Mouse (Mus musculus): ENCODE data around the gene AI661453.
"Not testable (repeated sequence)": the region's sequence is repeated elsewhere in the genome, so short reads cannot be mapped to it uniquely, and the experiment has no call there.

AI661453 gene

GRCm38 (mm10) chr17:47436156-47436906, at the start of gene AI661453:
Gene AI661453 (plus strand): TSS chr17:47436615.
- peak; percentile 92 for DNase-seq (ENCODE audit: low spot score)

DNA sequence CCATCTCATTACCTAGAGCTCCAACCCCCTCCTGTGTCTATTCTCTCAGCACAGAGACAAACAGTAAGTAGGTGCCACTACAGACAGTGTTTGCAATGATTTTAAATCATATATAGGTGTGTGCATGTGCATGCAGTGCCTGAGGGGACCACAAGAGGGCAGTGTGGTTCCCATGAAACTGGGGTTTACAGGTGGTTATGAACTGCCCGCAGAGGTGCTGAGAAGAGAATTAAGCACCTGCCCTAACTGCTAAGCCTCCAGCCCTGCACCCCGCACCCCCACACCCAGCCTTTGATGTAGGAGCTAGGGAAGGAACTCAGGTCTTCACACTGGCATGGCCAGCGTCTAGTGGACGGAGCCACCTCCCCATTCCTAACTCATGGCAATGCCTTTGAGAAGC, 49.8 kb upstream of the AI661453 start:
- peak; percentile 74 for DNase-seq (ENCODE audit: low spot score)

DNA sequence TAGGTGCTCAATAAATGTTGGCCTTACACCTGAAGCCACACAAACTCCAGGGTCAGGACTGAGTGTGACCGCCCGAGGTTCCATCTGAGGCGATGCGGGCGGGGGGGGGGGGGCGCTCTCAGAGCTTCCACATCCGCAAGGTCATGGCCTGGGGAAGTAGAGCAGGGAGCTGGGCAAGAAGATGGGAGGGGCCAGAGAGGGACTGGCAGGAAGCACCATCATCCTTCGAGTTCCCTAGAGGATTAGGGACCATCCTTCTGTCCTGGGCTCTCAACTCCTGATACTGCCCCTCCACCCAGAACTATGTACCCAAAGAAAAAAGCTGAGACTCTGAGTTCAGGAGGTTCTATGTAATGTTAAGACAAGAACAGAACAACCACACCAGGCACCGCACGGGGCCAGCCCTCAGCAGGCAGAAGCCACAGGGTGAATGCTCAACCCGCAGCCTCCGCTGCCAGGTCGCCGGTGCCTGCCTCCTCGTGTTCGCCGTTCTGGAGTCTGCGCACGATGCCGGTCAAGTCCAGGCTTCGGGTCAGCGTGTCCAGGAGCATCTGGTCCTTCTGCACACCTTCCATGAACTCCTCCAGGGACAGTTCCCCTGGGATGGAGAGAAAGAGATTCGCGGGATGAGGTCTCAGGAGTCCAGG, 42.1 kb upstream of the AI661453 start:
- DNase-seq (ENCODE audit: low spot score) = peak; percentile 17

- peak; percentile 74 for DNase-seq (ENCODE audit: low spot score)
These were observed 41.0 kb upstream of the AI661453 start for GRCm38 (mm10) chr17:47395376-47395913.

DNA sequence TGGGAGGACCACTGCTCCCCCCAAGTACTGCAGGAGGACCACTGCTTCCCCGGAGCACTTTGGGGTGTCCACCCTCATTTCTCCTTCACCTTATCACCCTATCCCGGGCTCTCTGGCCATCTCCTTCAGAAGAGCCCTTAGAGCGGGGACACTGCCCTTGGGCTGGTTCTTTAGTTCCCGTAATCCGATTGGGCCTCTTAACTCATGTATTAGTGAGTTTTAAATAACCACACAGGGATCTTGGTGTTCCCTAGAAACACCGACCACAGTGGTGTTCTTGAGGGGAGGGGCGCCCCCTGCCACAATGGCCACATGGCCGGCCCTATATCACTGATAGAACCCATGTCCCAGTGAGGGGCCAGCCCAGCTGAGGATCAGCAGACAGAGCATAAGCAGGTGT, 37.3 kb upstream of the AI661453 start:
- no peak for DNase-seq (ENCODE audit: low spot score)

DNA sequence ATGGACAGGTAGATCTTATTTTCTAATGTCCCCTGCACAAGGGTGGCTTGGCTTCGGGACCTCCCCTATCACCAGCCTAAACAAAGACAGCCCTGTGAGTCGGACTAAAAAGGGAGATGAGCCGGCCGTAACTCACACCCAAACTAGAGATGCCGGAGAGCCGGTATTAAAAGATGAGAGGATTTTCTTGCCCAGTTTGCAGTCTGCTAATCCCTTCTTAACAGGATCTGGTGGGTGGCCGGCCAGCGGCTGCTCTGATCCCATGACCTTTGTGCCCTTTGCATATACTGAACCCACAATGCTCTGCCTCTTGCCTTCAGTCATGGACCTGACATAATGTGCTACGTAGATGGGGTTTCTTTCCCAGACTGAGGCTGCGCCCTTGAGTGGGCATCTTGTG, 36.0 kb upstream of the AI661453 start, which contains the start of gene Guca1a:
TSS of gene Guca1a (minus strand) at position 134 of the 400 bp plus-strand sequence.
- DNase-seq (ENCODE audit: low spot score) = no peak

DNA sequence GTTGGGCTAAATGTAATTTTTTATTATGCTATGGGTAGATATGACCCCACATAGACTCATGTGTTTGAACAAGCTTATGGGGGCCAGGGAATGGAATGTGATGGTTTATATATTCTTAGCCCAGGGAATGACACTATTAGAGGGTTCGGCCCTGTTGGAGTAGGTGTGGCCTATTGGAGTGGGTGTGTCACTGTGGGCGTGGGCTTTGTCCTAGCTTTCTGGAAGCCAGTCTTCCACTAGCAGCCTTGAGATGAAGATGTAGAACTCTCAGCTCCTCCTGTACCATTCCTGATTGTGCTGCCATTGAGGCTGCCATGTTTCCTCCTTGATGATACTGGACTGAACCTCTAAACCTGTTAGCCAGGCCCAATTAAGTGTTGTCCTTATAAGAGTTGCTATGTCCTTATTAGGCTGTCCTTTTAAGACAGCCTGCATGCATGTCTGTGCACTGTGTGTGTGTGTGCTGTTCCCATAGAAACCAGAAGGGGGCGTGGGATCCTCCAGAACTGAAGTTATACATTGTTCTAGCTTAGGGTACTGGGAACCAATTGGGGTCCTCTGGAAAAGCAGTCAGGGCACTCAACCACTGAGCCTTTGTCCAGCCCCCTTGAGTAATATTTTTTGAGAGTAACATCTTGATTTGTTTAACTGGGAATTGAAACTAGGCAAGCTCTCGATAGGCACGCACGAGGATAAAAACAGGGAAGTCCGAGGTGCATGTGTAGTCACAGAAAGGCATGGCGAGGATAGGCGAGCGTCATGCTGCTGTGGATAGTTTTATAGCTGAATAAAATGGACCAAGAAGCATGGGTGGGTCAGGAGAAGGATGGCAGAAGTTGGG, 28.5 kb upstream of the AI661453 start:
- DNase-seq (ENCODE audit: low spot score) = no peak

DNA sequence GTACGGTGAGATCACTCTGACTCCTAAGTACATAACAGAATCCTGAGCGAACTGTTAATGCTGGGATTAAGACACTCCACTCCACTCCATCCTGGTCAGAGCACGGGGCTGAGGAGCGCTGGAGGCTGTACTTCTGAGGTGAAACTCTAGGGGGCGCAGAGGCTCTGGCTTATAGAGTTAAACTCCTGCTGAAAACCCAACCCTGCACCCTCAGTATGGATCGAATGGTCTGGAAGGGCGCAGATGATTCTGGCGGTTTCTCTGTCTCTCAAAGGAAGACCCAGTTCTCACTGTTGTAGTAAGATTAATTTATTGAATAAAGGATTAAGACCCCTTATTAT, 27.9 kb upstream of the AI661453 start:
- peak; percentile 79 for DNase-seq (ENCODE audit: low spot score)

DNA sequence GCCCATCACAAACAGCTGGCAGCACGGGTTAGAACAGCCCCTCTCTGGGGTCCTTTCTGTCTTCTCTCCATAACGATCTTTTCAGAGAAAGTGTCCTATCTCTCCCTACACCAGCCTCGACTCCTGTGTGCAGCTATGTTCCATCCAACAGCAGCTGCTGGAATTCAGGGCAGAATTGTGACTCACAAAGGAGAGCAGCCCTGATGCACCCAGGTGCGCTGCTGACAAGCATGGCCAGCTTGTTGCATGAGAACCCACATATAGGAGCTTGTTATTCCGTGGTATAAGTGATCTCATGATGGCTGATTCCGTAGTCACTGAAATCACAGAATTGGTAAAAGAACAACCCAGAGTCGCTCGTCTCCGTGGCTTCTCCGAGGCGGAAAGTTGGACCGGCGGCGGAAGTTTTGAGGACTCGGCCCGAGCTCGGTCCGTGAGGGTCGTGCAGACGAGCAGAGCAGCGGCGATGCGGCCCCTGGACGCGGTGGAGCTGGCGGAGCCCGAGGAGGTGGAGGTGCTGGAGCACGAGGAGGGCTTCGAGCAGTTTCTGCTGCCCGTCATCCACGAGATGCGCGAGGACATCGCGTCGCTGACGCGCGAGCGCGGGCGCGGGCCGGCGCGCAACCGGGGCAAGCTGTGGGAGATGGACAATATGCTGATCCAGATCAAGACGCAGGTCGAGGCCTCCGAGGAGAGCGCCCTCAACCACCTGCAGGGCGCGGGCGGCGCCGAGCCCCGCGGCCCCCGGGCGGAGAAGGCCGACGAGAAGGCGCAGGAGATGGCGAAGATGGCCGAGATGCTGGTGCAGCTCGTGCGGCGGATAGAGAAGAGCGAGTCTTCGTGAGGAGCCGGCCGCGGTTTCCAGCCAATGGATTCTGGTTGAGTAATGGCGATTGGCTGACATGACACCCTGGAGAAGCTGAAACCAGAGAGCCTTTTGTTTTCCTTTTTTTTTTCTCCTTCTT, 26.2 kb upstream of the AI661453 start:
- not testable (repeated sequence) for DNase-seq (ENCODE audit: low spot score)

- DNase-seq (ENCODE audit: low spot score) = no peak
These were observed 16.2 kb upstream of the AI661453 start for GRCm38 (mm10) chr17:47420195-47420594.

- DNase-seq (ENCODE audit: low spot score) = no peak
These were observed 14.8 kb upstream of the AI661453 start for GRCm38 (mm10) chr17:47421566-47421965.

DNA sequence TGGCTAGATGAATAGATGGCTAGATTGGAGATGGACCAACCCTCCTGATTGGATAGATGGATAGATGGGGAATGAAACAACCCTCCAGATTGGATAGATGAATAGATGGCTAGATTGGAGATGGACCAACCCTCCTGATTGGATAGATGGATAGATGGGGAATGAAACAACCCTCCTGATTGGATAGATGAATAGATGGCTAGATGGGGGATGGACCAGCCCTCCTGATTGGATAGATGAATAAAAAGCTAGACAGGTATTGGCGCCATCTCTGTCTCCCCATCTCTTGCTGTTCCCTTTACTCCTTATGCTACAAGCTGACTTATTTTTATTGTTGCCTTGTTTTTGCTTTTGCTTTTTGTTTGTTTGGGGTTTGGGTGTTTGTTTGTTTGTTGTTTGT, 13.8 kb upstream of the AI661453 start:
- not testable (repeated sequence) for DNase-seq (ENCODE audit: low spot score)

DNA sequence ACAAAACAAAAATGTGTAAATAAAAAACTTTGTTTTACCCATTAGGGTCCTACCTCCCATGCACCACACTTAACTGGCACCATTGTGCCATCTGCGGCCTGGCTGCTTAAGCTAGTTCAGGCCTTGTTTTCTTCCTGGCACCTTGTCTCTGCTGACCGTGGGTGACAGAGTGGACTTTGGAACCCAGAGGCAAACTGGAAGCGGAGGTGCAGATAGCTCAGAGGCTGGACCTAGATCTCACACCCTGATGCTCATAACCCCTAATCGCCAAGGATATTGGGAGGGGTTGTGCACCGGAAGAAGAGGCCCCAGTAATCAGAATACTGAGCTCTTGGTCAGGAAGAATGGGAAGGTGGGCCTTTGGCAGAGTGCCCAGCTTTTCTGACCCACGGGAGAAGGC, 12.2 kb upstream of the AI661453 start:
- DNase-seq (ENCODE audit: low spot score) = no peak

DNA sequence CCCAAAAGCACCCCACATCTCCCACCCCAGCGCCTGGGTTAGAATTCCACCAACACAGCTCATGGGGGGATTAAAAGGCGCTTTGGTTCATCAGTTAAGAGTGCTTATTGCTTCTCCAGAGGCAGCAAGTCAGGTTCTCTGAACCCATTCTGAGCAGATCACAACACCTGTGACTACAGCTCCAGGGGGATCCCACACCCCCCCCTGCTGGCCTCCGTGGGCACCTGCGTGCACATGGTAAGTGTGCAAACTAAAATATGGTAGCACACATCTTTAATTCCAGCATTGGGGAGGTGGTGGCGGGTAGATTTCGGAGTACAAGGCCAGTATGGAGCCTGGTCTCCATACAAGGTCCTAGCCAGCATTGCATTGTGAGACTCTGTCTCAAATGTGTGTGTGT, 9.1 kb upstream of the AI661453 start:
- DNase-seq (ENCODE audit: low spot score) = no peak

DNA sequence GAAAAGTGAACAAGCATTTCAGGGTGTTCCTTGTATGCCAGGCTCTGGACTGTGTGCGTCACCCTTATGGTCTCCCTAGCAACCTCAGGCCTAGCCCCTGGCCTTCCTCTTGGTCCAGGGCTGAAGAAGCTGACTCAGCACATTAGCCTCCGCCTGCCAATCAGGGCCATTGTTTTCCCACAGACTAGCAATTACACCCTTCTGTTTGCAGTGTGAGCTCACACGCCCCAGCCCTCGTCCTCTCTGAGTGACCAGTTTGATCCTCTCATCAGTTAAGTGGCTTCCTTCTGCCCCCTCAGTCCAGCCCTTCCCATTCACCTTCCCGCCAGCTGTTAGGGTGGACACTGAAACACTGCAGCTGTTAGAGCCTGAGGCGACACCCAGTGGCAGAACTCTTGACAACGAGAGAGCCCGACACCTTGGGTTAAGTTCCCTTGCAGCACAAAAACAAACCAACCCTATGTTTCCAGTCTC, 7.5 kb upstream of the AI661453 start:
- DNase-seq (ENCODE audit: low spot score) = peak; percentile 58

DNA sequence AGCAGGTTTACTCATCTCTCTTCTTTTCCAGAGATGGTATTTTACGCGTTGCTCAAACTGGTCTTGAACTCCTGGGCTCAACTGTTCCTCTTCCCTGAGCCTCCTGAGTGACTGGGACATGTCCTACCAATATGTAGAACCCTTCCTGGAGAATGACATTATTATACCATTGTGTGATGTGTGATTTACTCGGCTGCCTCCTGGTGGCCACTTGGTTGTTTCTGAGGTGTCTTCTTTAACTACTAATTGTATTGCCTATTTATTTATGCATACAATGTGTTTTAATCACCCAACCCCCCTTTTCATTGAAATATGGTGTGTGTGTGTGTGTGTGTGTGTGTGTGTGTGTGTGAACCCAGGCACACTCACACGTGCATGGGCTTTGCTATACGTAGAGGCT, 5.6 kb upstream of the AI661453 start:
- DNase-seq (ENCODE audit: low spot score) = no peak

GRCm38 (mm10) chr17:47436907-47437547, 612 bp downstream of the AI661453 start, which contains the start of gene 1700001C19Rik:
Gene 1700001C19Rik (minus strand): TSS chr17:47437376.
- peak; percentile 48 for DNase-seq (ENCODE audit: low spot score)

- no peak for DNase-seq (ENCODE audit: low spot score)
These were observed 2.2 kb downstream of the AI661453 start for GRCm38 (mm10) chr17:47438611-47439010.

GRCm38 (mm10) chr17:47439396-47440028, 3.1 kb downstream of the AI661453 start:
- DNase-seq (ENCODE audit: low spot score) = peak; percentile 47

- DNase-seq (ENCODE audit: low spot score) = no peak
These were observed 4.0 kb downstream of the AI661453 start for GRCm38 (mm10) chr17:47440359-47440890.

Measured in urinary bladder, postnatal 14 days (tissue).